In the genomic region with DNA sequence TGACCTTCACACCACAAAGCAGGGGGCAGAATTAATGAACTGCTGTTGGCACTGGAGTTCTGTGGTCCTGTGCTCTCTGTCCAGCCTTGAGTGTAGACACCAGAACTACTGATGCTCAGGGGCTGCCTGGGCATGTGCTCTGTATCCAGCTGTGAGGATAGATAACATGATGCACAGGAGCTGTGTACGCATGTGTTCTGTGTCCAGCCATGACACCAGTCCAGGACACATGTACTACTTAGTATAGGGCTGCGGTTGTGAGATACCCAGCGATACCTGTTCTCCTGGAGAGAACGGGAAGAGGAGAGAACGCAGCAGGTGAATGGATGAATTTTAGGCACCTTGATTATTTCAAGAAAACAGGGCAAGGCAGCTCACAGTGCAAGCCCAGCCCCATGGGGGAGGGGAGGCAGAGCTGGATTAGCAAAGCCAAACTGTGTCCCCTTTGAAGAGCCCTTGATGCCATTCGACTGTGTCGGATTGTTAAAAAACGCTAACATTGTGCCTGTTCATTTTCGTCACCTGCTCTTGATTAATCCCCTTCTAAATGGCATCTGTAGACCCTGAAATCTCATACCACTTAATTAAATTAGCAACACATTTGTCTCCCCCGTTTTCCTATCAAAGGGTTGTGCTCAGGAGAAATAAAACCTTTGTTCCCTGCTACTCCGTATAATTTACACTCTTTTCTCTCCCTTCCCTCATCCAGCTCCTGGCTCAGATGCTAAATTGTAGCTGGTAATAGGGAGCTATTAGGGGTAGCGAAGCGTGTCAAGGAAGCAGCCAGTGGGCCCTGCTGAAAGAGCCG, we compare ENCODE assay signal across 12 mouse cellular contexts.
DNase-seq lines count a peak whose midpoint lies in the region; ATAC-seq lines count a peak whose summit lies in the region.
"Had no signal": no experiment of that assay in that cellular context is flagged by ENCODE, and none has a peak within 500 bp of the region (broad histone marks: within the 10 kb centered on the region; RNA-seq: fewer than 3 reads in every experiment).

No protein-coding gene starts in this region.

- 26% methylated on average over 14 of the region's 14 CpGs for WGBS in forebrain, embryonic 10.5 days
- WGBS in hindbrain, embryonic 15.5 days: 31% methylated on average over 14 of the region's 14 CpGs
- WGBS in neural tube, embryonic 11.5 days: 26% methylated on average over 14 of the region's 14 CpGs

- peaks cover 5% of the 10 kb centered on the region; the same call in 1 of the 2 replicates for H3K9me3 ChIP-seq in forebrain, embryonic 10.5 days
- H3K9me3 ChIP-seq in hindbrain, embryonic 15.5 days: no peaks in the 10 kb centered on the region
- 0 out of 2 replicates have a peak, but pooled peaks cover 3% of the 10 kb centered on the region for H3K9me3 ChIP-seq in neural tube, embryonic 11.5 days (ENCODE audit: control insufficient read depth, low read length)
- H3K9me3 ChIP-seq: embryonic facial prominence, embryonic 15.5 days; heart, embryonic 15.5 days had no signal

- peaks cover 20% of the 10 kb centered on the region for H3K4me1 ChIP-seq in forebrain, embryonic 10.5 days
- peaks cover 11% of the 10 kb centered on the region for H3K4me1 ChIP-seq in hindbrain, embryonic 15.5 days (replicated peaks)
- H3K4me1 ChIP-seq in neural tube, embryonic 11.5 days (ENCODE audit: control insufficient read depth, insufficient read depth, low read length): peaks cover 6% of the 10 kb centered on the region; the same call in 1 of the 2 replicates
- H3K4me1 ChIP-seq: embryonic facial prominence, embryonic 15.5 days; heart, embryonic 15.5 days had no signal

- H3K27me3 ChIP-seq in forebrain, embryonic 10.5 days (ENCODE audit: poor library complexity, severe bottlenecking): peaks cover 93% of the 10 kb centered on the region
- no peaks in the 10 kb centered on the region for H3K27me3 ChIP-seq in hindbrain, embryonic 15.5 days
- peaks cover 2% of the 10 kb centered on the region; the same call in 1 of the 2 replicates for H3K27me3 ChIP-seq in neural tube, embryonic 11.5 days (ENCODE audit: control insufficient read depth, insufficient read depth, low read length)
- H3K27me3 ChIP-seq: embryonic facial prominence, embryonic 15.5 days; heart, embryonic 15.5 days had no signal

- H3K36me3 ChIP-seq in forebrain, embryonic 10.5 days (replicated peaks): no peaks in the 10 kb centered on the region
- no peaks in the 10 kb centered on the region for H3K36me3 ChIP-seq in hindbrain, embryonic 15.5 days
- no peaks in the 10 kb centered on the region for H3K36me3 ChIP-seq in neural tube, embryonic 11.5 days (ENCODE audit: control insufficient read depth, insufficient read depth, low read length)
- H3K36me3 ChIP-seq: embryonic facial prominence, embryonic 15.5 days; heart, embryonic 15.5 days had no signal

- 0 out of 2 replicates have a peak overlapping the region, but pooled peaks have one; percentile 7 for H3K27ac ChIP-seq in forebrain, embryonic 10.5 days
- no peak overlapping the region for H3K27ac ChIP-seq in hindbrain, embryonic 15.5 days (replicated peaks)
- no peak overlapping the region for H3K27ac ChIP-seq in neural tube, embryonic 11.5 days (ENCODE audit: low read depth, low read length)
- H3K27ac ChIP-seq: embryonic facial prominence, embryonic 15.5 days; gastrocnemius, adult 2 months; heart, embryonic 15.5 days had no signal

- no peak overlapping the region for H3K9ac ChIP-seq in hindbrain, embryonic 15.5 days
- no peak overlapping the region for H3K9ac ChIP-seq in neural tube, embryonic 11.5 days (ENCODE audit: low read length)
- H3K9ac ChIP-seq: embryonic facial prominence, embryonic 15.5 days; heart, embryonic 15.5 days; lung, embryonic 14.5 days had no signal

- peak; percentile 82 for ATAC-seq in hindbrain, embryonic 15.5 days (ENCODE audit: low FRiP score, low read depth)
- peak; percentile 91 for ATAC-seq in neural tube, embryonic 11.5 days (ENCODE audit: insufficient read depth, low FRiP score, low TSS enrichment)
- no peak for ATAC-seq in megakaryocyte progenitor cell, adult 5-6 weeks (replicated peaks; ENCODE audit: poor library complexity)
- ATAC-seq: intestine, postnatal 0 days had no signal

- H3K4me2 ChIP-seq in hindbrain, embryonic 15.5 days: peak overlapping the region; percentile 21; the same call in 1 of the 2 replicates
- no peak overlapping the region for H3K4me2 ChIP-seq in neural tube, embryonic 11.5 days (ENCODE audit: low read depth)
- H3K4me2 ChIP-seq: embryonic facial prominence, embryonic 15.5 days; heart, embryonic 15.5 days; lung, embryonic 14.5 days had no signal

- DNase-seq in embryo, embryonic 11.5 days (ENCODE audit: low read depth, low spot score): peak; percentile 16
- peak; percentile 28 for DNase-seq in forebrain, embryonic 10.5 days (ENCODE audit: extremely low spot score, low spot score)
- peak; percentile 66 for DNase-seq in neural tube, embryonic 11.5 days (ENCODE audit: low spot score)
- no peak for DNase-seq in B cell, adult 2 months
- DNase-seq in cerebellum, adult 9-10 months: no peak
- DNase-seq: gastrocnemius, adult 2 months; lung, embryonic 14.5 days had no signal

- no peak overlapping the region; the same call in 1 of the 2 replicates for H3K4me3 ChIP-seq in forebrain, embryonic 10.5 days
- H3K4me3 ChIP-seq in hindbrain, embryonic 15.5 days: no peak overlapping the region
- H3K4me3 ChIP-seq in neural tube, embryonic 11.5 days (ENCODE audit: low read depth, low read length): no peak overlapping the region
- H3K4me3 ChIP-seq: embryonic facial prominence, embryonic 15.5 days; gastrocnemius, adult 2 months; heart, embryonic 15.5 days had no signal

Comparison
In these comparisons a context has a peak if more than half of its experiments do, and no peak if none do; other contexts are left out.
1. DNase-seq: peak in embryo, embryonic 11.5 days (single experiment), forebrain, embryonic 10.5 days (single experiment) and neural tube, embryonic 11.5 days (single experiment); none in B cell, adult 2 months (0 of 2) and cerebellum, adult 9-10 months (single experiment).